Mouse (Mus musculus): Measurements from ENCODE around the gene Gm5868.
"Not testable (repeated sequence)": the region's sequence is repeated elsewhere in the genome, so short reads cannot be mapped to it uniquely, and the experiment has no call there.

GRCm38 (mm10) chr5:72580970-72581332, 6.4 kb downstream of the Gm5868 start, which contains the start of gene Zar1:
- not testable (repeated sequence) for TF ChIP-seq CTCF (conservative IDR thresholded peaks at IDR 0.05 in 1 of 2, IDR thresholded peaks at IDR 0.05 in 1 of 2; ENCODE audit: low read depth in 2 of 2, low read length in 2 of 2); EP300 (IDR thresholded peaks at IDR 0.05; ENCODE audit: low read length); ETS1 (conservative IDR thresholded peaks at IDR 0.05; ENCODE audit: low read depth, low read length); RAD21 (IDR thresholded peaks at IDR 0.05; ENCODE audit: low read depth, low read length); MYC (IDR thresholded peaks at IDR 0.05; ENCODE audit: low read depth, low read length); TBP (conservative IDR thresholded peaks at IDR 0.05; ENCODE audit: low read depth, low read length); POLR2A (IDR thresholded peaks at IDR 0.05; ENCODE audit: low read depth, low read length); TCF12 (IDR thresholded peaks at IDR 0.05; ENCODE audit: low read depth, low read length)
